Mouse (Mus musculus) forebrain, embryonic 10.5 days (tissue): ENCODE measurements around the gene Limk1. TPM values are rescaled to one million over a fixed set of nuclear protein-coding genes. Genes with fewer than 3 reads are reported as not detected.
A peak's percentile ranks its signal among the peaks of the same experiment; 100 is the strongest.

Experiments used
- DNase-seq: peaks from one replicate; pipeline ENCODE4 v3.0.0-alpha.2; 2017; ENCODE audit warnings: low spot score; ENCODE audit errors: extremely low spot score
- H3K27ac ChIP-seq: fragments of 300-500 bp; sonication (generic); 2 replicates; pipeline ENCODE4 v1.5.1; 2016; ENCODE audit warnings: mild to moderate bottlenecking
- H3K27me3 ChIP-seq: fragments of 300-500 bp; sonication (generic); 2 replicates; pipeline ENCODE4 v1.6.1; 2016; ENCODE audit warnings: mild to moderate bottlenecking; ENCODE audit not compliant: poor library complexity, severe bottlenecking
- H3K36me3 ChIP-seq: fragments of 300-500 bp; sonication (generic); replicated peaks from 2 replicates; pipeline ENCODE4 v1.6.1; 2016; ENCODE audit warnings: mild to moderate bottlenecking, moderate library complexity
- H3K4me1 ChIP-seq: fragments of 300-500 bp; sonication (generic); 2 replicates; pipeline ENCODE4 v1.6.1; 2016
- H3K4me3 ChIP-seq: fragments of 300-500 bp; sonication (generic); 2 replicates; pipeline ENCODE4 v1.5.1; 2016; ENCODE audit warnings: mild to moderate bottlenecking, moderate library complexity
- H3K9me3 ChIP-seq: fragments of 300-500 bp; sonication (generic); 2 replicates; pipeline ENCODE4 v1.6.1; 2016; ENCODE audit warnings: mild to moderate bottlenecking, moderate library complexity
- WGBS: fragments of 180-500 bp; shearing (Covaris S2); methylation state at CpG from one replicate; pipeline ENCODE4 v1.1.7; 2016; 5-methylcytosine and 5-hydroxymethylcytosine counted together
- polyA plus RNA-seq: library from polyadenylated mRNA; unstranded; fragments of >200 nt; fragmentation: Nextera tagmentation; extraction: Ambion mirVana; gene quantifications from 2 replicates; pipeline ENCODE4 v1.2.1, GENCODE M21; 2016

Gene Limk1
- polyA plus RNA-seq, 1 experiment from 2014 or later: 7.1 TPM

DNA sequence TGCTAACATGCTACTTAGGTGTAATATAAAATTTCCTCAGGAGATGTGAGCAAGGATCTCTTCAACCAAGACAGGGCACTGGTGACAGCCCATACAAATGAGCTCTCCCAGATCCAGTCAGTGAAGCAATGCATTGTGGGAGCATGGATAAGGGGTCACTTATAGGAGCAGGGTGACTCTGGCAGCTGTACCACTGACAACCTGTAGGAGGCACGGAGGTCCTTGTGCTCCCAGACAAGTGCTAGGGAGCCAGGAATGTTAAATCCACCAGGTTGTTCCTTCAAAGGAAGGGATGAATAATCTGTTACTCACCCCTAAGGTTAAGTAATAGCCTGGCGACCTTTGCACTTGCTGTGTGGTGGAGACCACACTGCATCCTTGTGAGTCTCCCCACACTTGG lies 6.7 kb upstream of the Limk1 start:
- no peak for DNase-seq
- H3K27me3 ChIP-seq: no peaks in the 10 kb centered on the region
- WGBS: 9% methylated on average over 2 of the region's 2 CpGs

DNA sequence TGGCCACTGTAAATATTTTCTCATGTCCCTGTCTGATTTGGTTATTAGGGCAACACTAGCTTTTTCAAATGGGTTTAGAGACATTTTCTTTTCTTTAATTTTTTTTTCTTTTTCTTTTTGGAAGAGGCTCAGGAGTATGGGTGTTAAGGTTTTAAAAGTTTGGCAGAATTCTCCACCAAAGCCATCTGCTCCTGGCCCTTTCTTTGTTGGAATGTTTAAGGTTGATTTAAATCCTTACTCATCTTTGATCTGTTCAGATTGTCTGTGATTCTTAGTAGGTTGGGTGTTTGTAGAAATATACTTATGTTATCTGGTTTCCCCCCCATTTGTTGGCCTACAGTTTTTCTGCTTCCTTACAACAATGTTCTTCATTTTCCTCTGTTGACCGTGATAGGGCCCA lies 4.3 kb upstream of the Limk1 start:
- Histone ChIP-seq H3K9me3 (peaks cover 3% of the 10 kb centered on the region; the same call in 1 of the 2 replicates), H3K4me3 (no peak overlapping the region), H3K4me1 (peaks cover 15% of the 10 kb centered on the region), H3K27ac (no peak overlapping the region), H3K36me3 (no peaks in the 10 kb centered on the region), H3K27me3 (no peaks in the 10 kb centered on the region)
- 91% methylated on average over 1 of the region's 1 CpGs for WGBS
- no peak for DNase-seq

More for the DNA sequence above, 6.7 kb upstream of the Limk1 start:
- Histone ChIP-seq H3K9me3 (peaks cover 3% of the 10 kb centered on the region; the same call in 1 of the 2 replicates), H3K27ac (no peak overlapping the region), H3K4me1 (no peaks in the 10 kb centered on the region; the same call in 1 of the 2 replicates), H3K36me3 (no peaks in the 10 kb centered on the region), H3K4me3 (no peak overlapping the region)

DNA sequence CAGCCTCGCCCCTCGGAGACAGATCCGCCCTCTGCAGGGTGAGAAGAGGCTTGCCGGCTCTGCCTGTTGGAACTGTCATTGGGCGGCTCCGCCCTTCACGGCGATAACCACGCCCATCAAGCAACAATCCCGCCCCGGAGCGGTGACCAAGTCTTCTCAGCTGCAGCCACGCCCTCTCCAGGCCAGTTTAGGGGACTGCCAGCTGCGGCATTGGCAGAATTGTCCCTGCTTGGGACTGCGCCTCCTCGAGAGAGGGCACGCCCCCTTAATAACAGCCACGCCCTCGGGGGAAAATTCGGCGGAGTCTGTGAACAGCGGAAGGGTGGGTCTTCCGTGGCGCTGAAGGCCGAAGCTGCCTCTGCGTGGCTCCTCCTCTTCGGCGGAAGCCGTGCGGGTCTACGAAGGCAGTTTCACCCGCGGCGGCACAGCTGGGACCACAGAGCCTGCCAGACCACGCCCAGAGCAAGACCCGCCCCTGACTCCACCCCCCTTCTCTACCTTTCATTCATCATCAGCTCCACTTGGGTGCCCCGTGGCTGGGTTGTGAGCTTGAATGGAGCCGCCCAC lies 403 bp upstream of the Limk1 start:
- H3K9me3 ChIP-seq: no peaks in the 10 kb centered on the region
- DNase-seq: peak; percentile 100
- peaks cover 15% of the 10 kb centered on the region for H3K27me3 ChIP-seq
- under 1% methylated on average over 38 of the region's 38 CpGs for WGBS
- H3K4me3 ChIP-seq: peak overlapping the region; percentile 88
- H3K27ac ChIP-seq: peak overlapping the region; percentile 88
- peaks cover 28% of the 10 kb centered on the region for H3K36me3 ChIP-seq
- peaks cover 27% of the 10 kb centered on the region for H3K4me1 ChIP-seq

DNA sequence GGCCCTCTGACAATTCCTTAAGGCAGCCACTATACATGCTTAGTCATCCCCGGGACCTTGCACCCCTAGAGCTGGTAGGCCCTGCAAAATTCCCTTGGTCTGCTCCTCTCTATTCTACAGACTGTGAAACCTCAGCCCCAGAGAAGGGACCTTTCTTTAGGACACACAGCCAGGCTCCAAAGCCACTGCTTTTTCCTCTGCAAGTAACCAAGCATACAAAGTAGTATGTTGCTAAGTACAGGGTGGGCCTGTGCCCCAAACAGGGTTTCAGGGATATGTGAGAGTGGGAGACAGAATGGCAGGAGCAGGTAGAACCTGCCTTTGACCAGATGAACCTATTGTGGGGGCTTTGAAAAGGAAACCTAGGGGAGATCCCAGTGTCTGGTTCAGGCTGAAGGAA lies 1.2 kb downstream of the Limk1 start:
- Histone ChIP-seq H3K4me1 (peaks cover 27% of the 10 kb centered on the region), H3K27ac (no peak overlapping the region; the same call in 1 of the 2 replicates), H3K9me3 (no peaks in the 10 kb centered on the region), H3K4me3 (peak overlapping the region; percentile 88), H3K36me3 (peaks cover 40% of the 10 kb centered on the region), H3K27me3 (peaks cover 15% of the 10 kb centered on the region)
- DNase-seq: no peak
- 73% methylated on average over 1 of the region's 1 CpGs for WGBS

DNA sequence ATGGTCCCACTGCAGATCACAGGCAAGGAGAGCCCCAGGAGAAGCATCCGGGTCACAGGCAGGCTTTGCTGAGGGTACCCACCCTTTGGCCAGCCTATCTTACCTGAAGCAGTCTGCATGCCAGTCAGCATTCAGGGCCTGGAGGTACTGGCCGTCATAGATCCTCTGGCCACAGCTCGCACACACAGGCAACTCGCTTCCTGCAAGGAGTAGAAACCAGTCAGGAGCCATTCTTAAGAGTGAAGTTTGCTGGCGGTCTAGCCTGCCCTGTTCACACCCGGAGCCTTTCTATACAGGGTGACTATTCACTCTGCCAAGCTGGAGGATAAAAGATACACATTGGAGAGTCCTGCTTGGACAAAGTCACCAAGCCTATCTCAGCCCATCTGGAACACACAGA lies 1.9 kb downstream of the Limk1 start:
- Histone ChIP-seq H3K27ac (no peak overlapping the region), H3K4me1 (peaks cover 27% of the 10 kb centered on the region), H3K4me3 (0 out of 2 replicates have a peak overlapping the region, but pooled peaks have one; percentile 9), H3K36me3 (peaks cover 40% of the 10 kb centered on the region), H3K9me3 (no peaks in the 10 kb centered on the region), H3K27me3 (peaks cover 15% of the 10 kb centered on the region)
- DNase-seq: no peak
- 90% methylated on average over 6 of the region's 6 CpGs for WGBS

DNA sequence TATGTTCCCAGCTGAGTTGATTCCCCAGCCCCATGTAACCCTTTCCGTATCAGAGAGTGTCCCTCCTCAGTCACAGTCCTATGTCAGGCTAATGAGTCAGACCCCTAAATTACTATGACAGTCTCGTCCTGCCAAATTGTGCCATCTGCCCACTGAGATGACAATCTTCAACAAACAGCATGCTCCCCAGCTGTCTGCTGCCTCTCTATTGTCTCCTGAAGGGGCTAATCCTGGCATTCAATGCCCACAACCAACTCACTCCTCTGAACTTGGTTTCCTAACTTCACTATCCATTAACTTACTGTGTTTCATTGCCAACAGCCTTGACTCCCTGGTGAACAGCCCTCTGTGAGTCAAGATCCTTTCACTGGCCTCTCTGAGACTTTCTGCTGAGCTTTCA lies 4.0 kb downstream of the Limk1 start:
- Histone ChIP-seq H3K36me3 (peaks cover 43% of the 10 kb centered on the region), H3K27ac (no peak overlapping the region), H3K27me3 (peaks cover 15% of the 10 kb centered on the region)

DNA sequence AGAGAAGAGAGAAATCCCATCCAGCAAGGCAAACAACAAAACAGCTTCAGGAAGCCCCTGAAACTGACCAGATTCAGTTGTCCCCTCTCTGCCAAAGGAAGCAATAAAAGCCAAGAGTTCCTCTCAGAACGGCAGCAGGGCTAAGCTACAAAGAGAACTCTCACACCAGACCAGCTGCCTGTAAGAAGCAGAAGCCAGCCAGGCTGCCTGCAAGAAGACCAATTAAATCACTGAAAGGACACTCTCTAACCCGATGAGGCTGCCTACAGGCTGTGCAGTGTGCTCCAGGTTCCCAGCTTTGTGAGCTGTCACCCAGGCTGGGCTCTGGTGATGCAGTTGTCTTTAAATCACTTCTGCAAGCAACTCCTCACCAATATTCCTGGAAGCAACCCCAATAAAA lies 4.6 kb downstream of the Limk1 start:
- H3K9me3 ChIP-seq: no peaks in the 10 kb centered on the region
- peaks cover 43% of the 10 kb centered on the region for H3K36me3 ChIP-seq
- H3K27ac ChIP-seq: no peak overlapping the region
- no peak for DNase-seq
- H3K4me1 ChIP-seq: peaks cover 28% of the 10 kb centered on the region
- H3K27me3 ChIP-seq: peaks cover 15% of the 10 kb centered on the region
- WGBS: 77% methylated on average over 2 of the region's 2 CpGs
- no peak overlapping the region for H3K4me3 ChIP-seq

More for the DNA sequence above, 4.0 kb downstream of the Limk1 start:
- no peak for DNase-seq
- peaks cover 28% of the 10 kb centered on the region for H3K4me1 ChIP-seq
- H3K9me3 ChIP-seq: no peaks in the 10 kb centered on the region
- no peak overlapping the region for H3K4me3 ChIP-seq
- WGBS: 90% methylated on average over 2 of the region's 2 CpGs

DNA sequence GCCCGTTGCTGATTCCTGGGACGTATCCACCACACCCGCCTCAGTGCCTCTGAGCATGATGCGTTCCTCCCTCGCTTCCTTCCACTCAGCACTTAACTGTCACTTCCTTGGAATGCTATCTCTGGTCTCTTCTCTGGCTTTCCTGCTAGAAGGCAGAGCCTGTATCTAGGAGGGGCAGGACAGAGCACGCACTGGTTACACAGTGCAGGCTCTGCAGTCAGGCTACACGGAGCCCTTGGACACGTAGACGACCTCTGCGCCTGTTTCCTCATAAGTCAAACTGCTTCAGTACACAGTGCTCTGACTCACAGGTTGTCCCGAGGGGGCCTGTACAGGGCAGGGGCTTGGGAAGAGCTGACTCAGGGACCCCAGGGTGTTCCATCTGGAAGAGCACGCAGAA lies 8.2 kb downstream of the Limk1 start:
- H3K9me3 ChIP-seq: no peaks in the 10 kb centered on the region
- H3K4me1 ChIP-seq: peaks cover 45% of the 10 kb centered on the region
- no peaks in the 10 kb centered on the region for H3K27me3 ChIP-seq
- WGBS: 82% methylated on average over 12 of the region's 12 CpGs
- no peak for DNase-seq
- no peak overlapping the region for H3K27ac ChIP-seq
- H3K36me3 ChIP-seq: peaks cover 40% of the 10 kb centered on the region
- H3K4me3 ChIP-seq: no peak overlapping the region

DNA sequence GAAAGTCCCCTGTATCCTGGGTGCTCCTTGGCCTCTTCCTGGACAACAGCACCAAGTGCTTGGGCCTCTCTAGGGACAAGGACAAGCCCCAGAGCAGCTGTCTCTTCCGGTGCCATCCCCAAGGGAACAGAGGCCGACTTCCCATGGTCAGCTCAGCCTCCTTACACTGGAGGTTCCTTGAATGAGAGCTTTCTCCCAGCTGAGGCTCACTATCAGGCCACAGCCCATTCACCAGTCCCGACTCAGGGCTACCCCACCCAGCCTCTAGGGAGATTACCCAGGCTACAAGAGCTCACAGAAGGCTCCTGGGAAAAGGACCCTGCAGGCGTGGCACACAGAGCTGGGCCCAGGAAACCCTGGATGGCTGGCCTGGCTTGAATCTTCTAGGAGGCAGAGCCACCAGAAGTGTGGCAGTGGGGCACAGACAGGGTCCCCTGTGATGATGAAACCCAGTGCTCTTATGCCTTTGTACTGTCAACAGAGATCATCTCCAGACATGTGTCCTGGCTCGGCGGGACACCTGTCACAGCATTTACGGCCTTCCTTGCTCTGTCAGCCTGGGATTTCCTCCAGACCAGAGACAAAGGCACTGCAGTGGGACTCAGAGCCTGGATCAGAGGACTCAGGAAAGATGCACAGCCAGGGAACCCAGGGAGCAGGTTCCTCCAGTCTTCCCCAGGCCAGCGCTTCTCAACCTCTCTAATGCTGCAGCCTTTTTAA lies 9.4 kb downstream of the Limk1 start:
- no peak for DNase-seq
- no peaks in the 10 kb centered on the region for H3K9me3 ChIP-seq
- 68% methylated on average over 8 of the region's 8 CpGs for WGBS
- peak overlapping the region; percentile 17; the same call in 1 of the 2 replicates for H3K27ac ChIP-seq
- H3K4me3 ChIP-seq: no peak overlapping the region
- no peaks in the 10 kb centered on the region for H3K27me3 ChIP-seq
- H3K36me3 ChIP-seq: peaks cover 27% of the 10 kb centered on the region
- H3K4me1 ChIP-seq: peaks cover 49% of the 10 kb centered on the region

DNA sequence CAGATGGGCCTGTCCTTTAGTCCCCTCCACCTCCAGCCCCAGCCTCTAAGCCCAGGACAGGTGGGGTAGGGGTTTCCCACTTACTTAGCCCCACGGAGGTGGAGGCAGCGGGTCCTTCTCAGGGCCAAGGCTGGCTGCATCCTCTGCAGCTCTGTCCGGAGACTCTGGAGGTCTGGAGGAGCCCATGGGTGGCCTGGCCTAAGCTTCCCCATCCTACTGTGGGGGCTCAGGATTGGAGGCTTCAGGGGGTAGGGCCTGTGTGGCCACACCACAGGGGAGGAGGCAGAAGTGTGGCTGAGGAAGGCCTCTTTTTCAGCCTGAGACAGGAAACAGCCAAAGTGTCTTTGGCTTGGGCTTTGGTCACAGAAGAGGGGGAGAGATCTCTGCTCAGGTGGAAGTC lies 10.4 kb downstream of the Limk1 start:
- WGBS: 71% methylated on average over 3 of the region's 3 CpGs
- Histone ChIP-seq H3K36me3 (peaks cover 20% of the 10 kb centered on the region), H3K27me3 (no peaks in the 10 kb centered on the region), H3K4me3 (no peak overlapping the region), H3K4me1 (peaks cover 49% of the 10 kb centered on the region), H3K27ac (peak overlapping the region; percentile 90), H3K9me3 (no peaks in the 10 kb centered on the region)
- DNase-seq: no peak

DNA sequence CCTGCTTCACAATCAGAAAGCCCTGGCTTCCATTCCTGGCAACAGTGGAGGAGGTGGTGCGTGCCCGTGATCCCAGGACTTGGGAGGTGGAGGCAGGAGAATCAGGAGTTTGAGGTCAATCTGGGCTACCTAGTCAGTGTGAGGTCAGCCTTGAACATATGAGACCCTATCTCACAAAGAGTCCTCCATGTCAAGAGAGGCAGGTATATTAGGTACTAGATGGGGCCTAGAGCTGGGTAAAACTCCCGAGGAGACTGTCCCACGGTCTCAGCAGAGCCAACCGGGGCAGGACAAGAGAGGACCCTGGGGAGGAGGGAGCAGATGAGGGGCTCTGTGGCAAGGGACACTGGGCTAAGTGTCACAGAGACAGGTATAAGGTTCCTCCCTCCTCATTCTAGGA lies 10.9 kb downstream of the Limk1 start:
- H3K36me3 ChIP-seq: peaks cover 20% of the 10 kb centered on the region
- H3K4me3 ChIP-seq: no peak overlapping the region
- H3K27me3 ChIP-seq: no peaks in the 10 kb centered on the region
- no peaks in the 10 kb centered on the region for H3K9me3 ChIP-seq
- DNase-seq: no peak
- WGBS: 86% methylated on average over 5 of the region's 5 CpGs
- H3K4me1 ChIP-seq: peaks cover 49% of the 10 kb centered on the region
- peak overlapping the region; percentile 90 for H3K27ac ChIP-seq

DNA sequence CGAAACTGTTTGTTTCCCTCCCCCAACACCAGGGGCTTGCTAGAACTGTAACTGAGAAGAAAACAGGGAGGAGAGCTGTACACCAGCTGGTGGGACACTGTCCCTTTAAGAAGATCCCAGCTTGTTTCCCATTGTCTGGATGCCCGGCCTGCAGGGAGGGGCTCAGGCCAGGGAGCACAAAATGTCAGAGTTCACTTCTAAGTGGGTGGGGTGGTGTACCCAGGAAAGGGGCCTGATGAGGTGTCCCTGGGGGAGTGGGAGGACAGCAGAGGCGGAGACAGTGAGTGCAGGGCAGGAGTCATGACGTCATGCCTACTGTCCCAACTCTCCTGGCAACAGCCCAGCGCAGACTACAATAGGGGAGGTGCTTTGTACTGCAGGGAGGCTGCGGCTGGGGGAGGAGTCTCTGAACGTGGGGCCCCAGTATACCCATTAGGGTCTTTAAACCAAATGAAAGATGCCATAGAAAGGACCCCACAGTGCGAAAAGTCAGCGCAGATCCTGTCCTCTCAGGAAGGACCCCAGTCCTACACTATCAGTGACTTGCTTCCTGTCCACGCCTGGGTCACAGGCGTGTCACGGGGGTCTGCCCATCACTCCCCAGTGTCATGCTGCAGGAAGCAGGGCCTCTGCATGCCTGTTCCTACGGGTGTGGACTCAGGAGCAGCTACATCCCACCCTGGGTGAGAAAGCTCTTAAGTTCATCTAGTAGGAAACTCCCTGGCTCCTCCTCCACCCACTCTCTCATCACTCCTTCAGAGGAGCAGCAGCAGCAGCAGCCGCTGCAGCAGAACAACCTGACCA lies 12.2 kb downstream of the Limk1 start:
- 2% methylated on average over 14 of the region's 14 CpGs for WGBS
- peaks cover 54% of the 10 kb centered on the region for H3K4me1 ChIP-seq
- H3K36me3 ChIP-seq: peaks cover 27% of the 10 kb centered on the region
- DNase-seq: peak; percentile 80
- H3K4me3 ChIP-seq: peak overlapping the region; percentile 51
- no peaks in the 10 kb centered on the region for H3K9me3 ChIP-seq
- H3K27ac ChIP-seq: peak overlapping the region; percentile 90
- no peaks in the 10 kb centered on the region for H3K27me3 ChIP-seq

DNA sequence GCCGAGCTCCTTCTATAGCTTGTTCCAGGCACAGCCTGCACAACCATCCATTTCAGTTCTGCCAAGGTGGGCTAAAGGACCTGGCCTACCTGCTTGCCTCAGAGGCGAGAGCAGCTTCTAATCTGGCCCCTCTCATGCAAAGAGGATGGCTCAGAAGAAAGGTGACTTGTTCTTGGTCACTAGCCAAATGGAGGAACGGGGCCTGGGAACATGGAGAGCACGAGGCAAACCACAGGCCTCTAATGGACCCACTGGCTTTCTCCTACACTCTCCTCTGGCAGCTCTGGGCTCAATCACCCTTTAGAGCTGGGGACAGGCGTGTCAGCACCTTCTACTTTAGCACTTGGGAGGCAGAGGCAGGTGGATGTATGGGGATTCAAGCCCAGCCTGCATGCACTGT lies 13.4 kb downstream of the Limk1 start:
- H3K4me3 ChIP-seq: no peak overlapping the region; the same call in 1 of the 2 replicates
- H3K36me3 ChIP-seq: peaks cover 33% of the 10 kb centered on the region
- no peaks in the 10 kb centered on the region for H3K9me3 ChIP-seq
- H3K27me3 ChIP-seq: no peaks in the 10 kb centered on the region
- no peak for DNase-seq
- 74% methylated on average over 5 of the region's 5 CpGs for WGBS
- peak overlapping the region; percentile 90 for H3K27ac ChIP-seq
- peaks cover 49% of the 10 kb centered on the region for H3K4me1 ChIP-seq
